Mouse (Mus musculus): ENCODE measurements around the gene Rad21l. TPM values are rescaled to one million over a fixed set of nuclear protein-coding genes. Genes with fewer than 3 reads are reported as not detected.
A peak's percentile ranks its signal among the peaks of the same experiment; 100 is the strongest.

The Rad21l gene
- polyA plus RNA-seq, 1 experiment from 2014 or later: not detected

- Histone ChIP-seq H3K9ac (ENCODE audit: low read length) (no peak overlapping the region), H3K9me3 (ENCODE audit: control insufficient read depth, low read length) (no peaks in the 10 kb centered on the region), H3K27ac (ENCODE audit: low read length) (no peak overlapping the region), H3K4me3 (ENCODE audit: low read length) (no peak overlapping the region), H3K36me3 (ENCODE audit: control insufficient read depth, insufficient read depth, low read length) (no peaks in the 10 kb centered on the region), H3K27me3 (ENCODE audit: control insufficient read depth, insufficient read depth, low read depth, low read length) (no peaks in the 10 kb centered on the region), H3K4me2 (ENCODE audit: low read depth, low read length) (no peak overlapping the region), H3K4me1 (replicated peaks; ENCODE audit: control insufficient read depth, insufficient read depth, low read length) (no peaks in the 10 kb centered on the region)
- no peak for ATAC-seq (ENCODE audit: low read depth)
- 43% methylated on average over 3 of the region's 3 CpGs for WGBS
These were observed 14.0 kb upstream of the Rad21l start for GRCm38 (mm10) chr2:151682357-151682756.

- no peak for ATAC-seq (ENCODE audit: low read depth)
- H3K9ac ChIP-seq (ENCODE audit: low read length): no peak overlapping the region
- whole genome bisulfite sequencing: 55% methylated on average over 2 of the region's 2 CpGs
- no peaks in the 10 kb centered on the region for H3K36me3 ChIP-seq (ENCODE audit: control insufficient read depth, insufficient read depth, low read length)
- no peak overlapping the region for H3K4me2 ChIP-seq (ENCODE audit: low read depth, low read length)
- H3K27ac ChIP-seq (ENCODE audit: low read length): no peak overlapping the region
- no peaks in the 10 kb centered on the region for H3K4me1 ChIP-seq (replicated peaks; ENCODE audit: control insufficient read depth, insufficient read depth, low read length)
- no peaks in the 10 kb centered on the region for H3K9me3 ChIP-seq (ENCODE audit: control insufficient read depth, low read length)
- no peak overlapping the region for H3K4me3 ChIP-seq (ENCODE audit: low read length)
- H3K27me3 ChIP-seq (ENCODE audit: control insufficient read depth, insufficient read depth, low read depth, low read length): no peaks in the 10 kb centered on the region; the same call in 1 of the 2 replicates
These were observed 7.9 kb upstream of the Rad21l start for GRCm38 (mm10) chr2:151676234-151676633.

- H3K4me2 ChIP-seq (ENCODE audit: low read depth, low read length): no peak overlapping the region
- no peak overlapping the region for H3K9ac ChIP-seq (ENCODE audit: low read length)
- H3K36me3 ChIP-seq (ENCODE audit: control insufficient read depth, insufficient read depth, low read length): no peaks in the 10 kb centered on the region
- no peaks in the 10 kb centered on the region for H3K4me1 ChIP-seq (replicated peaks; ENCODE audit: control insufficient read depth, insufficient read depth, low read length)
- H3K4me3 ChIP-seq (ENCODE audit: low read length): no peak overlapping the region
- 60% methylated on average over 1 of the region's 1 CpGs for WGBS
- peaks cover 4% of the 10 kb centered on the region for H3K27me3 ChIP-seq (ENCODE audit: control insufficient read depth, insufficient read depth, low read depth, low read length)
- H3K9me3 ChIP-seq (ENCODE audit: control insufficient read depth, low read length): no peaks in the 10 kb centered on the region
- H3K27ac ChIP-seq (ENCODE audit: low read length): no peak overlapping the region
- ATAC-seq (ENCODE audit: low read depth): peak; percentile 31
These were observed 2.6 kb upstream of the Rad21l start for GRCm38 (mm10) chr2:151670968-151671329.

GRCm38 (mm10) chr2:151670026-151670967, 2.0 kb upstream of the Rad21l start:
- no peak overlapping the region for H3K27ac ChIP-seq (ENCODE audit: low read length)
- no peak overlapping the region for H3K4me3 ChIP-seq (ENCODE audit: low read length)
- no peak overlapping the region for H3K4me2 ChIP-seq (ENCODE audit: low read depth, low read length)
- H3K9me3 ChIP-seq (ENCODE audit: control insufficient read depth, low read length): no peaks in the 10 kb centered on the region
- no peaks in the 10 kb centered on the region for H3K36me3 ChIP-seq (ENCODE audit: control insufficient read depth, insufficient read depth, low read length)
- ATAC-seq (ENCODE audit: low read depth): peak; percentile 51
- H3K4me1 ChIP-seq (replicated peaks; ENCODE audit: control insufficient read depth, insufficient read depth, low read length): no peaks in the 10 kb centered on the region
- 33% methylated on average over 48 of the region's 48 CpGs for WGBS
- no peak overlapping the region for H3K9ac ChIP-seq (ENCODE audit: low read length)
- peaks cover 4% of the 10 kb centered on the region for H3K27me3 ChIP-seq (ENCODE audit: control insufficient read depth, insufficient read depth, low read depth, low read length)

GRCm38 (mm10) chr2:151652053-151652452, 16.3 kb downstream of the Rad21l start:
- no peaks in the 10 kb centered on the region for H3K27me3 ChIP-seq (ENCODE audit: control insufficient read depth, insufficient read depth, low read depth, low read length)
- no peak overlapping the region for H3K27ac ChIP-seq (ENCODE audit: low read length)
- no peak overlapping the region for H3K9ac ChIP-seq (ENCODE audit: low read length)
- 60% methylated on average over 1 of the region's 1 CpGs for WGBS
- H3K4me1 ChIP-seq (replicated peaks; ENCODE audit: control insufficient read depth, insufficient read depth, low read length): no peaks in the 10 kb centered on the region
- no peaks in the 10 kb centered on the region for H3K36me3 ChIP-seq (ENCODE audit: control insufficient read depth, insufficient read depth, low read length)
- ATAC-seq (ENCODE audit: low read depth): no peak
- H3K4me2 ChIP-seq (ENCODE audit: low read depth, low read length): no peak overlapping the region
- H3K9me3 ChIP-seq (ENCODE audit: control insufficient read depth, low read length): no peaks in the 10 kb centered on the region
- H3K4me3 ChIP-seq (ENCODE audit: low read length): no peak overlapping the region

GRCm38 (mm10) chr2:151636015-151636402, 32.3 kb downstream of the Rad21l start:
- H3K4me2 ChIP-seq (ENCODE audit: low read depth, low read length): no peak overlapping the region
- H3K9me3 ChIP-seq (ENCODE audit: control insufficient read depth, low read length): no peaks in the 10 kb centered on the region
- WGBS: 61% methylated on average over 2 of the region's 2 CpGs
- H3K9ac ChIP-seq (ENCODE audit: low read length): no peak overlapping the region
- ATAC-seq (ENCODE audit: low read depth): no peak
- H3K36me3 ChIP-seq (ENCODE audit: control insufficient read depth, insufficient read depth, low read length): no peaks in the 10 kb centered on the region
- H3K27me3 ChIP-seq (ENCODE audit: control insufficient read depth, insufficient read depth, low read depth, low read length): peaks cover 26% of the 10 kb centered on the region
- H3K4me3 ChIP-seq (ENCODE audit: low read length): no peak overlapping the region
- no peaks in the 10 kb centered on the region; the same call in 1 of the 2 replicates for H3K4me1 ChIP-seq (replicated peaks; ENCODE audit: control insufficient read depth, insufficient read depth, low read length)
- H3K27ac ChIP-seq (ENCODE audit: low read length): no peak overlapping the region

GRCm38 (mm10) chr2:151635362-151636014, 32.8 kb downstream of the Rad21l start:
- Histone ChIP-seq H3K4me1 (replicated peaks; ENCODE audit: control insufficient read depth, insufficient read depth, low read length) (no peaks in the 10 kb centered on the region; the same call in 1 of the 2 replicates), H3K9me3 (ENCODE audit: control insufficient read depth, low read length) (no peaks in the 10 kb centered on the region), H3K27ac (ENCODE audit: low read length) (no peak overlapping the region), H3K36me3 (ENCODE audit: control insufficient read depth, insufficient read depth, low read length) (no peaks in the 10 kb centered on the region), H3K27me3 (ENCODE audit: control insufficient read depth, insufficient read depth, low read depth, low read length) (peaks cover 27% of the 10 kb centered on the region), H3K9ac (ENCODE audit: low read length) (no peak overlapping the region), H3K4me2 (ENCODE audit: low read depth, low read length) (no peak overlapping the region), H3K4me3 (ENCODE audit: low read length) (no peak overlapping the region)
- WGBS: 40% methylated on average over 9 of the region's 9 CpGs
- ATAC-seq (ENCODE audit: low read depth): no peak

GRCm38 (mm10) chr2:151634903-151635302, 33.4 kb downstream of the Rad21l start:
- Histone ChIP-seq H3K4me1 (replicated peaks; ENCODE audit: control insufficient read depth, insufficient read depth, low read length) (no peaks in the 10 kb centered on the region; the same call in 1 of the 2 replicates), H3K4me3 (ENCODE audit: low read length) (no peak overlapping the region), H3K36me3 (ENCODE audit: control insufficient read depth, insufficient read depth, low read length) (no peaks in the 10 kb centered on the region), H3K4me2 (ENCODE audit: low read depth, low read length) (no peak overlapping the region), H3K9ac (ENCODE audit: low read length) (no peak overlapping the region), H3K27ac (ENCODE audit: low read length) (no peak overlapping the region), H3K9me3 (ENCODE audit: control insufficient read depth, low read length) (no peaks in the 10 kb centered on the region), H3K27me3 (ENCODE audit: control insufficient read depth, insufficient read depth, low read depth, low read length) (peaks cover 28% of the 10 kb centered on the region)
- 29% methylated on average over 2 of the region's 2 CpGs for WGBS
- no peak for ATAC-seq (ENCODE audit: low read depth)

GRCm38 (mm10) chr2:151632982-151633381, 35.4 kb downstream of the Rad21l start:
- Histone ChIP-seq H3K4me1 (replicated peaks; ENCODE audit: control insufficient read depth, insufficient read depth, low read length) (no peaks in the 10 kb centered on the region; the same call in 1 of the 2 replicates), H3K27ac (ENCODE audit: low read length) (no peak overlapping the region), H3K9ac (ENCODE audit: low read length) (no peak overlapping the region), H3K9me3 (ENCODE audit: control insufficient read depth, low read length) (no peaks in the 10 kb centered on the region), H3K4me2 (ENCODE audit: low read depth, low read length) (no peak overlapping the region), H3K27me3 (ENCODE audit: control insufficient read depth, insufficient read depth, low read depth, low read length) (peaks cover 28% of the 10 kb centered on the region), H3K4me3 (ENCODE audit: low read length) (no peak overlapping the region), H3K36me3 (ENCODE audit: control insufficient read depth, insufficient read depth, low read length) (no peaks in the 10 kb centered on the region)
- ATAC-seq (ENCODE audit: low read depth): no peak
- 53% methylated on average over 5 of the region's 5 CpGs for WGBS

Data from lung, embryonic 16.5 days (tissue).